Mouse (Mus musculus) adrenal gland, postnatal 14 days (tissue): ENCODE measurements at regions not wholly inside any gene's neighbourhood (a gene's known extent, or its start where the extent isn't known, plus 50 kb on each side); places are given as distances from the start of the nearest gene placed in this dataset.

Experiments
- DNase-seq: peaks from one replicate; pipeline ENCODE4 v3.0.0; 2021; ENCODE audit warnings: mixed read lengths

GRCm38 (mm10) chrX:14273628-14274337 is 62.8 kb downstream of the H2al1n start:
- DNase-seq = no peak

GRCm38 (mm10) chrX:14279312-14279711 is 68.4 kb downstream of the H2al1n start:
- no peak for DNase-seq

- DNase-seq = no peak
Measured at GRCm38 (mm10) chrX:14279736-14280135, 68.8 kb downstream of the H2al1n start.

- DNase-seq = no peak
Measured at GRCm38 (mm10) chrX:14294890-14295289, 83.9 kb downstream of the H2al1n start.

GRCm38 (mm10) chrX:14302125-14302524 is 91.2 kb downstream of the H2al1n start:
- DNase-seq = no peak

- DNase-seq = peak; percentile 14
Measured at GRCm38 (mm10) chrX:14312746-14313145, 101.8 kb downstream of the H2al1n start.

GRCm38 (mm10) chrX:14352416-14352815 is 141.5 kb downstream of the H2al1n start:
- DNase-seq = no peak

- DNase-seq = no peak
Measured at GRCm38 (mm10) chrX:14353366-14353765, 142.4 kb downstream of the H2al1n start.

GRCm38 (mm10) chrX:14356466-14357030 is 145.6 kb downstream of the H2al1n start:
- no peak for DNase-seq
